Mouse (Mus musculus): Measurements from ENCODE around the gene Btnl10.

DNA sequence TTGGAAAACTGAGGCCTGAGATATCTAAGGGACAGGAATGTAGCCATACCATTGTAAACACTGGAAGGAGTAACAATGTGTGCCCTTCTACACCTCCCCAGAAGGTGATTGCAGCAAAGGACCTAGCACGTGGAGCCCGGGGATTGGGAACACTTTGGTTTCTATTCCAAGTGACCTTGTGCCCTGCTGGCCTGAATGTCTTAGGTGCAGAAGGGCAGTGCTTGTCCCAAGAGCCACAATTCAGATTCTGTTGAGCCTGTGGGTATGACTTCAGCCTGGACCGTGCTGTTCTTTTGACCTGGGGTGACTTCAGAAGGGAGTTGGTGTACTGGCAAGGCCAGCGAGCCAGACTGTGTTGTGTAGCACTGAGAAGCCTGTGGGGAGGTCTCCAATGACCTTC, 46.7 kb upstream of the Btnl10 start:
- TF ChIP-seq CTCF (IDR thresholded peaks at IDR 0.05; ENCODE audit: insufficient read depth, low read length) (no peak), POLR2A (IDR thresholded peaks at IDR 0.05; ENCODE audit: borderline replicate concordance, extremely low read depth, low read depth, low read length) (no peak)

Measured in lung, adult 2 months (tissue).